Mouse (Mus musculus) heart, postnatal 25 days (tissue): Measurements from ENCODE around the gene Pkn3. TPM values are rescaled to one million over a fixed set of nuclear protein-coding genes. Genes with fewer than 3 reads are reported as not detected.

ENCODE experiments used
- DNase-seq: peaks from one replicate; pipeline ENCODE4 v3.0.0; 2022; ENCODE audit warnings: low spot score
- intact Hi-C: fragments of 180-260 bp; cut with DNase I; formaldehyde crosslinking; loops from one replicate; pipeline ENCODE4 v1.15.1; 2025
- total RNA-seq, 2 experiments: library from RNA; stranded (reverse); gene quantifications; 2 replicates each; pipeline ENCODE4 v1.2.3; 2021

The Pkn3 gene
- total RNA-seq, 2 experiments from 2014 or later: 10.5 to 13.2 TPM

- intact Hi-C loops: no loop called here
- DNase-seq: peak; percentile 39
These were observed 15.0 kb upstream of the Pkn3 start for GRCm38 (mm10) chr2:30062249-30063093.

GRCm38 (mm10) chr2:30063235-30063634 lies 14.2 kb upstream of the Pkn3 start:
- intact Hi-C loops: no loop called here
- no peak for DNase-seq

- intact Hi-C loops: no loop called here
- DNase-seq: no peak
These were observed 13.7 kb upstream of the Pkn3 start for GRCm38 (mm10) chr2:30063791-30064190.

GRCm38 (mm10) chr2:30064298-30064697 lies 13.2 kb upstream of the Pkn3 start:
- no peak for DNase-seq
- intact Hi-C loops: no loop called here

GRCm38 (mm10) chr2:30066046-30066901 lies 11.2 kb upstream of the Pkn3 start:
- DNase-seq: peak; percentile 96
- intact Hi-C loops: no loop called here

GRCm38 (mm10) chr2:30067031-30067888 lies 10.2 kb upstream of the Pkn3 start:
- intact Hi-C loops: no loop called here
- DNase-seq: no peak

GRCm38 (mm10) chr2:30067962-30068361 lies 9.5 kb upstream of the Pkn3 start:
- intact Hi-C loops: no loop called here
- no peak for DNase-seq

- no peak for DNase-seq
- intact Hi-C loops: no loop called here
These were observed 4.6 kb upstream of the Pkn3 start for GRCm38 (mm10) chr2:30072875-30073274.

GRCm38 (mm10) chr2:30073285-30073684 lies 4.2 kb upstream of the Pkn3 start:
- no peak for DNase-seq
- intact Hi-C loops: no loop called here

GRCm38 (mm10) chr2:30075625-30076024 lies 1.9 kb upstream of the Pkn3 start:
- no peak for DNase-seq
- intact Hi-C loops: loop anchor here (2.0 to 5.0 kb wide), 2 partner anchors 17 to 33 kb away; partner anchors contain the start of gene Zdhhc12

GRCm38 (mm10) chr2:30076439-30076838 lies 1.0 kb upstream of the Pkn3 start:
- DNase-seq: no peak
- intact Hi-C loops: loop anchor here (2.0 to 5.0 kb wide), 2 partner anchors 16 to 34 kb away; partner anchors contain the start of gene Zdhhc12

GRCm38 (mm10) chr2:30076959-30077358 lies 525 bp upstream of the Pkn3 start:
- no peak for DNase-seq
- intact Hi-C loops: loop anchor here (2.0 to 5.0 kb wide), 2 partner anchors 16 to 35 kb away; partner anchors contain the start of gene Zdhhc12

GRCm38 (mm10) chr2:30078349-30078712 lies 847 bp downstream of the Pkn3 start:
- peak; percentile 69 for DNase-seq
- intact Hi-C loops: loop anchor here (5.0 kb wide), 1 partner anchor 36 kb away; no protein-coding TSS in a partner anchor

GRCm38 (mm10) chr2:30078760-30079159 lies 1.3 kb downstream of the Pkn3 start:
- intact Hi-C loops: loop anchor here (5.0 kb wide), 1 partner anchor 36 kb away; no protein-coding TSS in a partner anchor
- no peak for DNase-seq

- DNase-seq: no peak
- intact Hi-C loops: no loop called here
These were observed 2.8 kb downstream of the Pkn3 start for GRCm38 (mm10) chr2:30080181-30080800.

GRCm38 (mm10) chr2:30084113-30084512 lies 6.6 kb downstream of the Pkn3 start:
- no peak for DNase-seq
- intact Hi-C loops: no loop called here

- DNase-seq: no peak
- intact Hi-C loops: no loop called here
These were observed 7.1 kb downstream of the Pkn3 start for GRCm38 (mm10) chr2:30084632-30085031.

- intact Hi-C loops: no loop called here
- DNase-seq: no peak
These were observed 9.8 kb downstream of the Pkn3 start for GRCm38 (mm10) chr2:30087310-30087709.

- intact Hi-C loops: no loop called here
- DNase-seq: no peak
These were observed 14.0 kb downstream of the Pkn3 start for GRCm38 (mm10) chr2:30091521-30091920.
